Mouse (Mus musculus): Measurements from ENCODE around the gene Mfsd4a. TPM values are rescaled to one million over a fixed set of nuclear protein-coding genes. Genes with fewer than 3 reads are reported as not detected.

Gene Mfsd4a
- polyA plus RNA-seq, 1 experiment = not detected

- H3K27ac ChIP-seq (ENCODE audit: insufficient read depth, low read depth, low read length) = no peak overlapping the region
- H3K4me1 ChIP-seq (ENCODE audit: control insufficient read depth, insufficient read depth, low read length) = peaks cover 6% of the 10 kb centered on the region; the same call in 1 of the 2 replicates
- no peak overlapping the region for H3K4me3 ChIP-seq (ENCODE audit: insufficient read depth, low read length)
- TF ChIP-seq POLR2A (IDR thresholded peaks at IDR 0.05; ENCODE audit: borderline replicate concordance, low read depth, low read length) (no peak), CTCF (IDR thresholded peaks at IDR 0.05; ENCODE audit: low read depth, low read length) (no peak)
Observed at GRCm38 (mm10) chr1:132054387-132054786, 13.5 kb downstream of the Mfsd4a start.

GRCm38 (mm10) chr1:132051746-132052145 is 16.1 kb downstream of the Mfsd4a start:
- TF ChIP-seq POLR2A (IDR thresholded peaks at IDR 0.05; ENCODE audit: borderline replicate concordance, low read depth, low read length) (no peak), CTCF (IDR thresholded peaks at IDR 0.05; ENCODE audit: low read depth, low read length) (no peak)
- peaks cover 6% of the 10 kb centered on the region; the same call in 1 of the 2 replicates for H3K4me1 ChIP-seq (ENCODE audit: control insufficient read depth, insufficient read depth, low read length)
- H3K27ac ChIP-seq (ENCODE audit: insufficient read depth, low read depth, low read length) = no peak overlapping the region
- no peak overlapping the region for H3K4me3 ChIP-seq (ENCODE audit: insufficient read depth, low read length)

GRCm38 (mm10) chr1:132046143-132046735 is 21.6 kb downstream of the Mfsd4a start:
- Histone ChIP-seq H3K4me1 (ENCODE audit: control insufficient read depth, insufficient read depth, low read length) (no peaks in the 10 kb centered on the region), H3K27ac (ENCODE audit: insufficient read depth, low read depth, low read length) (no peak overlapping the region), H3K4me3 (ENCODE audit: insufficient read depth, low read length) (no peak overlapping the region)
- TF ChIP-seq POLR2A (IDR thresholded peaks at IDR 0.05; ENCODE audit: borderline replicate concordance, low read depth, low read length) (no peak), CTCF (IDR thresholded peaks at IDR 0.05; ENCODE audit: low read depth, low read length) (peak; percentile 70)

GRCm38 (mm10) chr1:132043759-132044158 is 24.1 kb downstream of the Mfsd4a start:
- TF ChIP-seq CTCF (IDR thresholded peaks at IDR 0.05; ENCODE audit: low read depth, low read length) = no peak
- TF ChIP-seq POLR2A (IDR thresholded peaks at IDR 0.05; ENCODE audit: borderline replicate concordance, low read depth, low read length) = no peak
- no peak overlapping the region for H3K27ac ChIP-seq (ENCODE audit: insufficient read depth, low read depth, low read length)
- no peaks in the 10 kb centered on the region for H3K4me1 ChIP-seq (ENCODE audit: control insufficient read depth, insufficient read depth, low read length)
- H3K4me3 ChIP-seq (ENCODE audit: insufficient read depth, low read length) = no peak overlapping the region

GRCm38 (mm10) chr1:132040201-132040621 is 27.7 kb downstream of the Mfsd4a start:
- TF ChIP-seq CTCF (IDR thresholded peaks at IDR 0.05; ENCODE audit: low read depth, low read length) (no peak), POLR2A (IDR thresholded peaks at IDR 0.05; ENCODE audit: borderline replicate concordance, low read depth, low read length) (no peak)
- no peak overlapping the region for H3K27ac ChIP-seq (ENCODE audit: insufficient read depth, low read depth, low read length)
- H3K4me1 ChIP-seq (ENCODE audit: control insufficient read depth, insufficient read depth, low read length) = no peaks in the 10 kb centered on the region
- no peak overlapping the region for H3K4me3 ChIP-seq (ENCODE audit: insufficient read depth, low read length)

- TF ChIP-seq POLR2A (IDR thresholded peaks at IDR 0.05; ENCODE audit: borderline replicate concordance, low read depth, low read length) (no peak), CTCF (IDR thresholded peaks at IDR 0.05; ENCODE audit: low read depth, low read length) (no peak)
- Histone ChIP-seq H3K4me3 (ENCODE audit: insufficient read depth, low read length) (no peak overlapping the region), H3K4me1 (ENCODE audit: control insufficient read depth, insufficient read depth, low read length) (no peaks in the 10 kb centered on the region), H3K27ac (ENCODE audit: insufficient read depth, low read depth, low read length) (no peak overlapping the region)
Observed at GRCm38 (mm10) chr1:132038753-132039152, 29.1 kb downstream of the Mfsd4a start.

- no peaks in the 10 kb centered on the region for H3K4me1 ChIP-seq (ENCODE audit: control insufficient read depth, insufficient read depth, low read length)
- no peak overlapping the region for H3K4me3 ChIP-seq (ENCODE audit: insufficient read depth, low read length)
- TF ChIP-seq CTCF (IDR thresholded peaks at IDR 0.05; ENCODE audit: low read depth, low read length) = no peak
- TF ChIP-seq POLR2A (IDR thresholded peaks at IDR 0.05; ENCODE audit: borderline replicate concordance, low read depth, low read length) = no peak
- no peak overlapping the region for H3K27ac ChIP-seq (ENCODE audit: insufficient read depth, low read depth, low read length)
Observed at GRCm38 (mm10) chr1:132037746-132038145, 30.1 kb downstream of the Mfsd4a start.

- Histone ChIP-seq H3K27ac (ENCODE audit: insufficient read depth, low read depth, low read length) (no peak overlapping the region), H3K4me3 (ENCODE audit: insufficient read depth, low read length) (no peak overlapping the region), H3K4me1 (ENCODE audit: control insufficient read depth, insufficient read depth, low read length) (no peaks in the 10 kb centered on the region)
- no peak for TF ChIP-seq CTCF (IDR thresholded peaks at IDR 0.05; ENCODE audit: low read depth, low read length)
Observed at GRCm38 (mm10) chr1:132032172-132032571, 35.7 kb downstream of the Mfsd4a start.

- no peak overlapping the region for H3K4me3 ChIP-seq (ENCODE audit: insufficient read depth, low read length)
- no peak for TF ChIP-seq CTCF (IDR thresholded peaks at IDR 0.05; ENCODE audit: low read depth, low read length)
- TF ChIP-seq POLR2A (IDR thresholded peaks at IDR 0.05; ENCODE audit: borderline replicate concordance, low read depth, low read length) = no peak
- no peaks in the 10 kb centered on the region for H3K4me1 ChIP-seq (ENCODE audit: control insufficient read depth, insufficient read depth, low read length)
- H3K27ac ChIP-seq (ENCODE audit: insufficient read depth, low read depth, low read length) = no peak overlapping the region
Observed at GRCm38 (mm10) chr1:132030574-132030973, 37.3 kb downstream of the Mfsd4a start.

- TF ChIP-seq POLR2A (IDR thresholded peaks at IDR 0.05; ENCODE audit: borderline replicate concordance, low read depth, low read length) = no peak
- TF ChIP-seq CTCF (IDR thresholded peaks at IDR 0.05; ENCODE audit: low read depth, low read length) = no peak
- no peak overlapping the region for H3K27ac ChIP-seq (ENCODE audit: insufficient read depth, low read depth, low read length)
- no peak overlapping the region for H3K4me3 ChIP-seq (ENCODE audit: insufficient read depth, low read length)
- no peaks in the 10 kb centered on the region for H3K4me1 ChIP-seq (ENCODE audit: control insufficient read depth, insufficient read depth, low read length)
Observed at GRCm38 (mm10) chr1:132028413-132028812, 39.4 kb downstream of the Mfsd4a start.
